ENCODE assay signal across 26 mouse cellular contexts in the genomic region with DNA sequence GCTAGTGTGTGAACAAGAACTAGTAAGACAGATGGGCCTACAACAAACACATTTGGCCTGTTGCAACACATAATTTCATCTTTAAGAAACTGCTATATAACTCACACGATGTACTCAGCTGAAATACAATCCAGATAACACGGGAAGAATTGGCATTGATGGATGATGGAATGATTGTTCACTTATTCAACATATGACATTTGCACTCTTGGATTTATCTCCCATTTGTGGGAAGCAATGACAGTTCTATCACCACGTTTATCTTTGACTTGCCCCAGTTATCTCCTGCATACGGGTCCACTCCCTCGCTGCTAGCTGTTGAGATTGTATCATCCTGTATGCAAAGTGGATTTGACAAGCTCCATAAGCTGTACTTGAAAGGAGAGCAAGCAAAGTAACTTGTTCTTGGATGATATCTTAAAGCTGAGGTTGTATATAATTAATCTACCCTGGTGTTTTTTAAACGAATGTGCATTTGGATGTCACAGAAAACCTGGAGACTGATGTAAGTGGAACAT.
DNase-seq lines count a peak whose midpoint lies in the region; ATAC-seq and TF ChIP-seq lines count a peak whose summit lies in the region.
"Had no signal": no experiment of that assay in that cellular context is flagged by ENCODE, and none has a peak within 500 bp of the region (broad histone marks: within the 10 kb centered on the region; RNA-seq: fewer than 3 reads in every experiment).

No protein-coding gene starts in this region.

- no peak for ATAC-seq in embryonic facial prominence, embryonic 14.5 days (ENCODE audit: low read depth)
- peak; percentile 73; the same call in 1 of the 2 replicates for ATAC-seq in lung, embryonic 14.5 days (ENCODE audit: insufficient read depth)
- no peak for ATAC-seq in lung, postnatal 0 days
- ATAC-seq: CD4-positive, CD25-positive, alpha-beta regulatory T cell, adult 4 months; forebrain, embryonic 14.5 days; forebrain, embryonic 16.5 days had no signal

- H3K4me3 ChIP-seq in embryonic facial prominence, embryonic 14.5 days (ENCODE audit: low read depth, low read length), result no peak overlapping the region
- H3K4me3 ChIP-seq in embryonic facial prominence, embryonic 10.5 days, result no peak overlapping the region
- no peak overlapping the region for H3K4me3 ChIP-seq in lung, embryonic 14.5 days (ENCODE audit: low read depth, low read length)
- no peak overlapping the region for H3K4me3 ChIP-seq in lung, postnatal 0 days (ENCODE audit: low read depth, low read length)
- H3K4me3 ChIP-seq: embryonic facial prominence, embryonic 12.5 days; embryonic facial prominence, embryonic 15.5 days; erythroblast, embryonic 14.5 days; forebrain, embryonic 10.5 days; forebrain, embryonic 12.5 days had no signal

- TF ChIP-seq CTCF in lung, embryonic 14.5 days (IDR thresholded peaks at IDR 0.05; ENCODE audit: low read depth), result no peak
- TF ChIP-seq CTCF in lung, postnatal 0 days (IDR thresholded peaks at IDR 0.05), result no peak

- 76% methylated on average over 6 of the region's 6 CpGs for WGBS in embryonic facial prominence, embryonic 14.5 days
- WGBS in embryonic facial prominence, embryonic 10.5 days, result 87% methylated on average over 6 of the region's 6 CpGs
- 23% methylated on average over 6 of the region's 6 CpGs for WGBS in lung, embryonic 14.5 days
- WGBS in lung, postnatal 0 days, result 26% methylated on average over 6 of the region's 6 CpGs

- H3K27ac ChIP-seq in embryonic facial prominence, embryonic 14.5 days (replicated peaks; ENCODE audit: low read depth, low read length), result no peak overlapping the region
- no peak overlapping the region for H3K27ac ChIP-seq in embryonic facial prominence, embryonic 10.5 days (replicated peaks)
- no peak overlapping the region for H3K27ac ChIP-seq in lung, embryonic 14.5 days (ENCODE audit: low read depth)
- H3K27ac ChIP-seq in lung, postnatal 0 days (ENCODE audit: low read length), result no peak overlapping the region
- H3K27ac ChIP-seq: embryonic facial prominence, embryonic 12.5 days; embryonic facial prominence, embryonic 15.5 days; forebrain, embryonic 10.5 days; forebrain, embryonic 12.5 days had no signal

- no peaks in the 10 kb centered on the region for H3K4me1 ChIP-seq in embryonic facial prominence, embryonic 14.5 days (ENCODE audit: control insufficient read depth, insufficient read depth, low read length)
- no peaks in the 10 kb centered on the region for H3K4me1 ChIP-seq in embryonic facial prominence, embryonic 10.5 days
- H3K4me1 ChIP-seq in lung, embryonic 14.5 days (ENCODE audit: insufficient read depth), result no peaks in the 10 kb centered on the region; the same call in 1 of the 2 replicates
- H3K4me1 ChIP-seq in lung, postnatal 0 days (ENCODE audit: insufficient read depth, low read depth, low read length), result no peaks in the 10 kb centered on the region
- H3K4me1 ChIP-seq: embryonic facial prominence, embryonic 12.5 days; embryonic facial prominence, embryonic 15.5 days; forebrain, embryonic 10.5 days; forebrain, embryonic 12.5 days had no signal

- H3K4me2 ChIP-seq in embryonic facial prominence, embryonic 14.5 days (ENCODE audit: low read depth, low read length), result no peak overlapping the region
- H3K4me2 ChIP-seq in lung, embryonic 14.5 days, result no peak overlapping the region
- H3K4me2 ChIP-seq in lung, postnatal 0 days (replicated peaks; ENCODE audit: low read depth, low read length), result no peak overlapping the region
- H3K4me2 ChIP-seq: embryonic facial prominence, embryonic 12.5 days; embryonic facial prominence, embryonic 15.5 days; forebrain, embryonic 12.5 days had no signal

- no peak overlapping the region for H3K9ac ChIP-seq in embryonic facial prominence, embryonic 14.5 days (ENCODE audit: low read depth, low read length)
- no peak overlapping the region for H3K9ac ChIP-seq in lung, embryonic 14.5 days
- H3K9ac ChIP-seq in lung, postnatal 0 days (replicated peaks; ENCODE audit: low read depth), result no peak overlapping the region
- H3K9ac ChIP-seq: embryonic facial prominence, embryonic 12.5 days; embryonic facial prominence, embryonic 15.5 days; forebrain, embryonic 12.5 days had no signal

- H3K9me3 ChIP-seq in embryonic facial prominence, embryonic 14.5 days (ENCODE audit: control insufficient read depth, low read length), result 0 out of 2 replicates have a peak, but pooled peaks cover 3% of the 10 kb centered on the region
- no peaks in the 10 kb centered on the region for H3K9me3 ChIP-seq in embryonic facial prominence, embryonic 10.5 days
- no peaks in the 10 kb centered on the region for H3K9me3 ChIP-seq in lung, embryonic 14.5 days (ENCODE audit: low read depth, low read length)
- no peaks in the 10 kb centered on the region for H3K9me3 ChIP-seq in lung, postnatal 0 days (ENCODE audit: low read length)
- H3K9me3 ChIP-seq: embryonic facial prominence, embryonic 12.5 days; embryonic facial prominence, embryonic 15.5 days; forebrain, embryonic 10.5 days; forebrain, embryonic 12.5 days; G1E had no signal

- H3K36me3 ChIP-seq in embryonic facial prominence, embryonic 14.5 days (ENCODE audit: control insufficient read depth, insufficient read depth, low read length), result no peaks in the 10 kb centered on the region
- no peaks in the 10 kb centered on the region for H3K36me3 ChIP-seq in embryonic facial prominence, embryonic 10.5 days (replicated peaks)
- no peaks in the 10 kb centered on the region for H3K36me3 ChIP-seq in lung, embryonic 14.5 days (ENCODE audit: insufficient read depth)
- H3K36me3 ChIP-seq in lung, postnatal 0 days (ENCODE audit: insufficient read depth, low read length), result no peaks in the 10 kb centered on the region
- H3K36me3 ChIP-seq: embryonic facial prominence, embryonic 12.5 days; embryonic facial prominence, embryonic 15.5 days; forebrain, embryonic 10.5 days; forebrain, embryonic 12.5 days; G1E had no signal

- peak; percentile 18 for DNase-seq in embryonic facial prominence, embryonic 14.5 days (ENCODE audit: low spot score)
- DNase-seq in embryonic facial prominence, embryonic 10.5 days (ENCODE audit: low spot score), result no peak
- peak; percentile 56 for DNase-seq in lung, embryonic 14.5 days
- no peak for DNase-seq in lung, postnatal 0 days (ENCODE audit: low spot score)
- DNase-seq in NIH3T3 (ENCODE audit: low read depth), result peak; percentile 70
- DNase-seq: adrenal gland, adult 2 months; adrenal gland, postnatal 10 days; adrenal gland, postnatal 25 days; B cell, adult 2 months; cerebellum, adult 11 months; cerebellum, adult 18-20 months; cerebellum, adult 8-10 months; cerebellum, adult 9-11 months; cerebellum, postnatal 14 days; cerebellum, postnatal 36 days; embryo, embryonic 11 days had no signal

- H3K27me3 ChIP-seq in embryonic facial prominence, embryonic 14.5 days (replicated peaks; ENCODE audit: control insufficient read depth, insufficient read depth, low read length), result no peaks in the 10 kb centered on the region
- H3K27me3 ChIP-seq in embryonic facial prominence, embryonic 10.5 days (replicated peaks; ENCODE audit: low read depth, poor library complexity, severe bottlenecking), result no peaks in the 10 kb centered on the region
- H3K27me3 ChIP-seq in lung, embryonic 14.5 days (ENCODE audit: insufficient read depth, low read length), result no peaks in the 10 kb centered on the region
- no peaks in the 10 kb centered on the region for H3K27me3 ChIP-seq in lung, postnatal 0 days (replicated peaks; ENCODE audit: insufficient read depth, low read length)
- H3K27me3 ChIP-seq: CH12.LX; embryonic facial prominence, embryonic 12.5 days; embryonic facial prominence, embryonic 15.5 days; forebrain, embryonic 12.5 days had no signal

- TF ChIP-seq EP300 in lung, postnatal 0 days (IDR thresholded peaks at IDR 0.05), result no peak

Comparison
In these comparisons a context has a peak if more than half of its experiments do, and no peak if none do; other contexts are left out.
1. DNase-seq: peak in embryonic facial prominence, embryonic 14.5 days (single experiment), lung, embryonic 14.5 days (single experiment) and NIH3T3 (single experiment); none in embryonic facial prominence, embryonic 10.5 days (single experiment) and lung, postnatal 0 days (single experiment).